Mouse (Mus musculus) bone marrow, adult 2 months (tissue): ENCODE results near the gene Tomm20. TPM values are rescaled to one million over a fixed set of nuclear protein-coding genes. Genes with fewer than 3 reads are reported as not detected.

Experiments
- H3K27ac ChIP-seq: fragments of 200-500 bp; 2 replicates; pipeline ENCODE4 v1.5.1; 2012; ENCODE audit warnings: low read depth, mild to moderate bottlenecking, control low read depth, inconsistent platforms, low read length; ENCODE audit not compliant: control insufficient read depth, poor library complexity, insufficient read depth
- H3K4me1 ChIP-seq: fragments of 200-500 bp; 2 replicates; pipeline ENCODE4 v1.6.1; 2011; ENCODE audit warnings: low read length; ENCODE audit not compliant: control insufficient read depth, insufficient read depth
- H3K4me3 ChIP-seq: fragments of 200-500 bp; replicated peaks from 2 replicates; pipeline ENCODE3; 2011; ENCODE audit warnings: mild to moderate bottlenecking, low read depth, low read length, control low read depth; ENCODE audit not compliant: control insufficient read depth
- CTCF ChIP-seq: fragments of 200-500 bp; IDR thresholded peaks from 2 replicates; pipeline ENCODE4 v1.5.1; 2011; ENCODE audit warnings: low read length, control low read depth; ENCODE audit not compliant: control insufficient read depth, insufficient read depth
- POLR2A ChIP-seq: fragments of 200-500 bp; IDR thresholded peaks from 2 replicates; pipeline ENCODE4 v1.6.1; 2011; ENCODE audit warnings: low read depth, mild to moderate bottlenecking, control low read depth, low read length, borderline replicate concordance; ENCODE audit not compliant: control insufficient read depth
- WGBS: fragments of 180-500 bp; shearing (Covaris S2); methylation state at CpG from one replicate; pipeline ENCODE4 v1.1.7; 2018; 5-methylcytosine and 5-hydroxymethylcytosine counted together
- polyA plus RNA-seq: library from polyadenylated mRNA; stranded (reverse); fragments of >200 nt; gene quantifications from 2 replicates; pipeline ENCODE4 v1.2.4, GENCODE M21; 2011; ENCODE audit warnings: low replicate concordance; ENCODE audit not compliant: missing spikeins, insufficient read depth, insufficient read length

Gene Tomm20
- polyA plus RNA-seq, 1 experiment = 91.8 TPM

DNA sequence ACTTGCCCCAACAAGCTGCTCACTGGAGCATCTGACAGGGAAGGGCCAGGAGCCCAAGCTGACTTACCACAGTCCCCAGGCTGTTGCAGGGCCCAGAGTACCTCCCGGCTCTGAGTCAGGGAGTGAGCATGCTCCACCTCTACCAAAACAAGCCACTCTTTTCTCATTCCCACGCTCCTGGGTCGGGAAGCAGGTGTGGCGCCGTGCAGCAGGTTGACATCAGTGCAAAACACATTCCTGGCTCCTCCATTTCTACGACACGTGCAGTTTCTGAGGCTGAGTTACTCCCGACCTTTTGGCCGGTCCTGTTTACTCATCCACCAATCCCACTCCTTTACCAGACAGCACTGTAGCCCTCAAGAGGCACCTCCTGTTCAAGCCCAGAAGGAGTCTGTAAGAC, 37.7 kb downstream of the Tomm20 start:
- TF ChIP-seq CTCF (no peak), POLR2A (no peak)
- Histone ChIP-seq H3K4me1 (peaks cover 7% of the 10 kb centered on the region; the same call in 1 of the 2 replicates), H3K27ac (no peak overlapping the region), H3K4me3 (no peak overlapping the region)
- WGBS = 86% methylated on average over 9 of the region's 9 CpGs

DNA sequence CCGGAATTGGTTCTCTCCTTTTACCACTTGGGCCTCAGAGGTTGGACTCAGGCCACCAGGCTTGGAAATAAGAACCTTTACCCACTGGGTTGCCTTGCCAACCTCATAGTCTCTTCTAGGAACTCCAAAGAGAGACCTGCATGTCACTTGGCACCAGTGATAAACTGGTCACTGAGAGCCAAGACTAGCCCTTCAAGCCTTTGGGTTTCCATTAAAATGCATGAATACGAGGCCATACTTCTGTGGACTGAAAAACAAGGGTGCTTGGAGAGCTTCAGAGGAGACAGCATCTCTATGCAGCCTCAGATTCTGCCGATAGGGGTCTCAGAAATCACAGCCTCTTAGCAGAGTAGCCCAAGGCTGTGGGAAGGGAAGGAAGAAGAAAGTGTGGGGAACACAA, 38.3 kb downstream of the Tomm20 start:
- Histone ChIP-seq H3K4me3 (no peak overlapping the region), H3K4me1 (peaks cover 7% of the 10 kb centered on the region; the same call in 1 of the 2 replicates), H3K27ac (no peak overlapping the region)
- WGBS = 83% methylated on average over 3 of the region's 3 CpGs
- TF ChIP-seq POLR2A (no peak), CTCF (no peak)

DNA sequence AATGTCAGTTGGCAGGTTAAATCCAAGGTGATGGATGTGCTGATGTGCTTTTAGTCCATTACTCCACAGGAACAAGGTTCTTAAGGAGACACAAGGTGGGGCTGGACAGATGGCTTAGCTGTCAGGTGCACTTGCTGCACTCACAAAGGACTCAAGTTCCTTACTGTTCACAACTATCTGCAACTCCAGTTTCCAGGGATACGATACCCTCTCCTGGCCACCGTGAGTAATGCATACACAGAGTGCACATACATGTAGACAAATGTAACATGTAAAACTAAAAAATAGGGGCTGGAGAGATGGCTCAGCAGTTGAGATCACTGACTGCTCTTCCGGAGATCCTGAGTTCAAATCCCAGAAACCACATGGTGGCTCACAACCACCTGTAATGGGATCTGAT, 40.3 kb downstream of the Tomm20 start:
- Histone ChIP-seq H3K27ac (no peak overlapping the region), H3K4me3 (no peak overlapping the region), H3K4me1 (peaks cover 10% of the 10 kb centered on the region)
- WGBS = 92% methylated on average over 3 of the region's 3 CpGs
- TF ChIP-seq POLR2A = no peak
- TF ChIP-seq CTCF = no peak

DNA sequence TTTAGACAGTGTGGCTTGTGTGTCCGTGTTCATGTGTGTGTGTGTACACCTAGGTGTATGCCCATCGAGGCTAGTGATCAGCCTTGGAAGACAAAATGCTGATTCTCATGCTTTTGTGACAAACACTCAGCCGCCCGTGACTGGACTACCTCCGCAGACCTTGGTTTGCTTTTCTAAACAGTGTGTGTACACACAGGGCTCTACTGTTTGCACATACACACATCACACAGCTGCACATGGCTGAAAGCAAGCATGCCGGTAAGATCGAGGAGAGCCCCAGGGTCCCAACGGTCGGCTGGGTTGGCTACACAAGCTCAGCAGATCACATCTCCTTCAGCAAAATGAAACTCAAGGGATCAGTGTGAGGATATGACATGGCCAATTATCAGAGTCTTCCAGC, 41.7 kb downstream of the Tomm20 start:
- no peak for TF ChIP-seq POLR2A
- no peak for TF ChIP-seq CTCF
- Histone ChIP-seq H3K27ac (no peak overlapping the region), H3K4me3 (no peak overlapping the region), H3K4me1 (peaks cover 11% of the 10 kb centered on the region)
- WGBS = 83% methylated on average over 9 of the region's 9 CpGs

DNA sequence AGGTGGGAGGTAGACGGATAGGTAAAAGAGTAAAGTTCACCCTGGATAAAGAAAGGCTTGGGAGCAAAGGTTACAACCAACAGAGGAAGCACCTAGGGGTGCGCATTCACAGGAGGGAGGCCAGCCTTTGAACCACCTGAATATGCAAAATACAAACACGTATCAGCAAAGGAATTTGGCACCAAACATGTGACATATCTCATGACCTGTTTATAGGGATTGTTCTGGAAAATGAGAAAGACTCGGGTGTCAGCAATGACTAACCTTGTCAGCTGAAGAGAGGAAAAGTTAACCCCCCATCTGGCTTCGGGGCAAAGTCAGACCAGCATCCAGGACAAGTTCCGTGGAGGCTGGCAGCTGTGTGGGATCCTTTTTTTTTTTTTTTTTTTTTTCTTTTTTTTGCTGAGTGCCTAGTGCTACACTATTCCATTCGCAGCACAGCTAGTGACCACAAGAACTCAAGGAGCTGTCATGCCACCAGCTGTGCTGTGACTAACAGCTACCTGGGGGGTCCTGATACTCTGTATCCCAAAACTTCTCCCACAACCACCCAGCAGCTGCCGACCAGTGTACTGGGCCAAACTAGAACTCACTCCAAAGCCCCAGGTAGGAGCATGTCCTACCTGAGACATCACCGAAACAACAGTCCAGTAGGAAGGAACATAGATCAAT, 42.3 kb downstream of the Tomm20 start:
- TF ChIP-seq CTCF (no peak), POLR2A (no peak)
- 83% methylated on average over 9 of the region's 9 CpGs for WGBS
- Histone ChIP-seq H3K4me1 (peaks cover 7% of the 10 kb centered on the region), H3K4me3 (no peak overlapping the region), H3K27ac (no peak overlapping the region)

DNA sequence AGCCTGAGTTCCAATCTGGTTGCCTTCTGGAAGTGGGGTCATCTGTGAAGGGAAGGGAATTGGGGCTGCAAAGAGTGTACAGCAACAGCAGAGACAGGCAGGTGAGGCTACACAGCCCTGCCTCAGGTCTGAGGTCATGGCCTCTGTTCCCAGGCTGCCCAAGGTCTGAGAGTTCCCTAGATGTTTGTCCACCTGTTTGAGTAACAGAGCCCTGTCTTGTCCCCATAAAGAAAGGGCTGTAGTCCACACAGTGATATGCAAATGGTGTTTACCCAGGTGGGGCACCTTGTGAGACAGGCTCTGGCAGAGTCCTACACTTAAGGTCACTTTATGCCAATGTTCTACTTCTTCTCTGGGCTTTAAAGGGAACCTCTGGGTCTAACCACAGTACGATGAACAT, 44.0 kb downstream of the Tomm20 start:
- 12% methylated on average over 1 of the region's 1 CpGs for WGBS
- H3K4me3 ChIP-seq = no peak overlapping the region
- peaks cover 7% of the 10 kb centered on the region for H3K4me1 ChIP-seq
- TF ChIP-seq POLR2A = no peak
- TF ChIP-seq CTCF = no peak
- H3K27ac ChIP-seq = no peak overlapping the region

DNA sequence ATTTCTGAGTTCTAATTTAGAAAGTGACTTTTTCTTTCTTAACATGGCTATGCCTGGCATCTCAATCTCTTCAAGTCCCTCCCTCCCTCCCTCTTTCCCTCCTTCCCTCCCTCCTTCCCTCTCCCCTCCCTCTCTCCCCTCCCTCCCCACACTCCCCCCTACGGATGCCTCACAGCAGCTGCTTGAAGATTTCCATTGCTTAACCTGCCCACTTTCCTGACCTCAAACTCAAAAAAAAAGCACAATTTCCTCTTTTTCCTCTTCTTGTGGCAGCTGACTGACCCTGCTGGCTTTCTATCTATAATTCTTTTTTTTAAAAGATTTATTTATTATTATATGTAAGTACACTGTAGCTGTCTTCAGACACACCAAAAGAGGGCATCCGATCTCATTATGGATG, 44.6 kb downstream of the Tomm20 start:
- 25% methylated on average over 2 of the region's 2 CpGs for WGBS
- H3K4me3 ChIP-seq = no peak overlapping the region
- no peak for TF ChIP-seq CTCF
- no peak for TF ChIP-seq POLR2A
- no peak overlapping the region; the same call in 1 of the 2 replicates for H3K27ac ChIP-seq
- peaks cover 7% of the 10 kb centered on the region for H3K4me1 ChIP-seq

DNA sequence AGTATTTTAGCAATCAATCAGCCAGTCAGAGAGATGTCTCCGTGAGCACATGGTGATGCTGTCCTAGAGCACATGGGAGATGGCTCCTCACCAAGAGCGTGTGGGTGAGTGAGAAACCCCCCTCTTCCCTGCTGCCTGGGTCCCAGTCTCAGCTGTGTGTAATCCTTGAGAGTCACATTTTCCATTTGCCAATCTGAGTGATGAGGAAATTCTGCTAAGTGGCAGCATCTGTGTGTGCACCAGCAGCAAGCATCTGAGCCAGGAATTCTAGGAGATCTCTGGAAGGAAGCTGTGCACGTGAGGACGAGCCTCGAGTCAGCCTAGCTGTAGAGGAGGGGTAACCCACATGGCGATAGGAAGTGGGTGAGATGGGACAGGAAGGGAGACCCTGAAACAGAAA, 50.5 kb downstream of the Tomm20 start:
- TF ChIP-seq CTCF = no peak
- TF ChIP-seq POLR2A = no peak
- no peak overlapping the region for H3K4me3 ChIP-seq
- H3K4me1 ChIP-seq = peaks cover 4% of the 10 kb centered on the region
- 45% methylated on average over 6 of the region's 6 CpGs for WGBS
- H3K27ac ChIP-seq = no peak overlapping the region

DNA sequence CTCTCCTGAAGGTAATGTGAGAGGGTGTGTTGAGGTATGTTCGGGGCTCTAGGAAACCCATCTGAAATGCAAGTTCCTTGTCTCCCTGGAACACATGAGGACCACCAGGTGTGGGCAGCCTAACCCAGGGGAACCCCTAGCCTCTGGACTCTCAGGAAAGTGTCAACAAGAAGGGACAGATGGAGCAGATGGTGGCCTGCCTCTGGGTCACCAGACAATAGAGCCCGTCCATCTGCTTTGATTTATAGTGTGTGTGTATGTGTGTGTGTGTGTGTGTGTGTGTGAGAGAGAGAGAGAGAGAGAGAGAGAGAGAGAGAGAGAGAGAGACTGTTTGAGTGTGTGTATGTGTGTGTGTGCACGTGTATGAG, 58.0 kb downstream of the Tomm20 start:
- Histone ChIP-seq H3K27ac (no peak overlapping the region), H3K4me3 (no peak overlapping the region), H3K4me1 (peaks cover 6% of the 10 kb centered on the region)
- TF ChIP-seq CTCF (no peak), POLR2A (no peak)
- 88% methylated on average over 3 of the region's 3 CpGs for WGBS
